Mouse (Mus musculus) bone marrow, adult 2 months (tissue): Measurements from ENCODE around the gene Myh9.

Experiments used
- CTCF ChIP-seq: fragments of 200-500 bp; IDR thresholded peaks from 2 replicates; pipeline ENCODE4 v1.5.1; 2011; ENCODE audit warnings: low read length, control low read depth; ENCODE audit not compliant: control insufficient read depth, insufficient read depth
- POLR2A ChIP-seq: fragments of 200-500 bp; IDR thresholded peaks from 2 replicates; pipeline ENCODE4 v1.6.1; 2011; ENCODE audit warnings: low read depth, mild to moderate bottlenecking, control low read depth, low read length, borderline replicate concordance; ENCODE audit not compliant: control insufficient read depth

- no peak for TF ChIP-seq POLR2A
- no peak for TF ChIP-seq CTCF
Measured at GRCm38 (mm10) chr15:77828910-77829309, 13.1 kb downstream of the Myh9 start.
